Mouse (Mus musculus): ENCODE measurements at regions not wholly inside any gene's neighbourhood (a gene's known extent, or its start where the extent isn't known, plus 50 kb on each side); places are given as distances from the start of the nearest gene placed in this dataset.

DNA sequence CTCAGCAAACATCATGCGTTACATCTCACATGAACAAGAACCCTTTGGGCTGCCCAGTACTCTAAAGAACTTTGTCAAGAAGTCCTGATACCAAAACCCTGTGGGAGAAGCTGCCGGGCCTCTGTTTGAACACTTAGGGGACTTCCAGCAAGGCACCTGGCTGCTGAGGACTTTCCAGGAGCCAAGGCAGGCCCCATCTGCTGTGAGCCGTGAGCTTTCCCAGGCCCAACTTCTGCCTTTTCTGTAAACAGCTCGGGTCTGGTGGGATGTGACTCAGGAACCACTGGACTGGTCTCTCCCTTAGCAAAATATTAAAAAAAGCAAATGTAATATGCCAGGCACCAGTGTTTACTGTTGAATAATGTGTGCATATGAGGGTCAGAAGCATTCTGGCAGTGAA is 85.7 kb upstream of the Id2 start:
- no peak for DNase-seq (ENCODE audit: low spot score)

- no peak for DNase-seq (ENCODE audit: low spot score)
Measured at GRCm38 (mm10) chr12:25181317-25181716, 84.4 kb upstream of the Id2 start.

GRCm38 (mm10) chr12:25180861-25181260 is 83.9 kb upstream of the Id2 start:
- DNase-seq (ENCODE audit: low spot score), result no peak

GRCm38 (mm10) chr12:25180289-25180688 is 83.3 kb upstream of the Id2 start:
- DNase-seq (ENCODE audit: low spot score), result no peak

DNA sequence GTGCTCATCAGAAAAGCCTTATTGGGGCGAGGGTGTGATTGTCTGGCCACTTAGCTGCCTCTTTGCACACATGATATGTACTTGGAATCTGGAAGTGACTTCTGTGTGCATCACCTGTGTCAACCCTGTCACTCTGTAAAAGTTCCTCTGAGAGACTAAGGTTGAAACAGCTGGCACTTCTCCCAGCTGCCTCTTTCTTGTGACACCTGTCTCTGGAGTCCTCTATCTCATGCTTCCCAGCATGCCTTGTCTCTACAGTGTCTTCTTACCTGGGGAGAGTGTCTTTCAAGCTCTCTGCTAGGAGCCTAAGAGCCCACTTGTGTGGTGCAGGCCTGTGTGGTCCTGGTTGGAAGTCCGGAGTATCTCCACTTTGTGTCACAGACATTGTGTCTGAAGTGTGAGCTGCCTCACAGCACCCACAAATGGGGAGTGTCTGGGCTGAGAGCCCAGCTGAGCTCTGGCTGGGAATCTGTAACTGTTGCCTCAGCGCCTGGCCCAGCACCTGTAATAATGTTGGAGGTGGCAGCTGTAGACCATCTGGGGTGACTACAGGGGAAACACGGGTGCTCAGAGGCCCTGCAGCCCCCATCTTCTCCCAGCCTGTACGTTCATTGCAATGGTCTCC is 81.7 kb upstream of the Id2 start:
- no peak for DNase-seq (ENCODE audit: low spot score)

DNA sequence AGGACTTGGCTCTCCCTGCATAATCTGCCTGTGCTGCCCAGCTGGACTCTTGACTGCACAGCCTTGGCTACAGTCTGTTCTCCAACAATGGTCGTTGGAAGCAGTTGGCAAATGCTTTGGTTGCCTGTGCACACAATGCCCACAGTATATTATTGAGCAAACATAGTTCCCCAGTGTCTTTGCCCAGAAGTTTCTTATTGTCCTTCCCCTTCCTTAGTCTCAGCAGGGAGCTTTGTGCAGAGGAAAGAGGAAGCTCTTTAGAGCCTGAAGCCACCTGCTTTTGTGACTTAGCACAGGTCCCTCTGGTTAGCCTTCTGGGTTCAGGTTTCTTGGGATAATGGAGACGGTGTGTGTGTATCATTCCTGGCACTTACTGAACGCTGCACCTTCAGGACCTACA is 80.9 kb upstream of the Id2 start:
- DNase-seq (ENCODE audit: low spot score), result no peak

DNA sequence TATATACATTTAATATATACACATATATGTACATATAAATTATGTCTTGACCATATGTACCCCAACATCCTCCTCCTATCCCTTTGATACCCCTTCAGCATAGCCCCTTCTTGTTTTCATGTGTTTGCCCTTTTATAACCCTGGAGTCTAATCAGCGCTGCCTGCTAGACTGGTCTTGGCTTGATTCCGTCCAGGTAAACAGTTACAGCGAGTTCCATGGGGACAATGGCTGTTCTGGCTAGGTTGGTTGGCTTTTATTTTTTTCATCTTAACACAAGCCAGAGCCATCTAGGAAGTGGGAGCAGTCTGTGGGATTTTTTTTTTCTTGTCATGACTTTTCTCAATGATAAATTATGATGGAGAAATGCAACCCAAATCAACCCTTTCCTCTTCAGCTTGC is 79.6 kb upstream of the Id2 start:
- no peak for DNase-seq (ENCODE audit: low spot score)

GRCm38 (mm10) chr12:25173064-25173463 is 76.1 kb upstream of the Id2 start:
- DNase-seq (ENCODE audit: low spot score), result no peak

GRCm38 (mm10) chr12:25172450-25172849 is 75.5 kb upstream of the Id2 start:
- no peak for DNase-seq (ENCODE audit: low spot score)

GRCm38 (mm10) chr12:25169611-25170010 is 72.7 kb upstream of the Id2 start:
- DNase-seq (ENCODE audit: low spot score), result no peak

DNA sequence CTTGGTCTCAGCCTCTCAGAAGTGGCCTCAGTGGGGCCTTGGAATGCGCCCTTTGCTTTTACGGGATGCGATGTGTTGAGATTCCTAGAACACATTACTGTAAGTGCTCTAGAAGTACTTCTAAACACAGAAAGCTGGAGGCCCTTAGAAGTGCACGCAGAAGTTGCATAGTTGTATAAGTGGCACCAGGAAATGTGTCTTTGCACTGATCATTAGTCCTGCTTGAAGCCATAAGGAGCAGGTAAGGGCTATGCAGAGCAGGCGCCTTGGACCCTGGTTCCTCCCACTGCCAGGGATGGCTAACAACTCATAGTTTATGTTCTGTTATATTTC is 71.2 kb upstream of the Id2 start:
- DNase-seq (ENCODE audit: low spot score), result no peak

DNA sequence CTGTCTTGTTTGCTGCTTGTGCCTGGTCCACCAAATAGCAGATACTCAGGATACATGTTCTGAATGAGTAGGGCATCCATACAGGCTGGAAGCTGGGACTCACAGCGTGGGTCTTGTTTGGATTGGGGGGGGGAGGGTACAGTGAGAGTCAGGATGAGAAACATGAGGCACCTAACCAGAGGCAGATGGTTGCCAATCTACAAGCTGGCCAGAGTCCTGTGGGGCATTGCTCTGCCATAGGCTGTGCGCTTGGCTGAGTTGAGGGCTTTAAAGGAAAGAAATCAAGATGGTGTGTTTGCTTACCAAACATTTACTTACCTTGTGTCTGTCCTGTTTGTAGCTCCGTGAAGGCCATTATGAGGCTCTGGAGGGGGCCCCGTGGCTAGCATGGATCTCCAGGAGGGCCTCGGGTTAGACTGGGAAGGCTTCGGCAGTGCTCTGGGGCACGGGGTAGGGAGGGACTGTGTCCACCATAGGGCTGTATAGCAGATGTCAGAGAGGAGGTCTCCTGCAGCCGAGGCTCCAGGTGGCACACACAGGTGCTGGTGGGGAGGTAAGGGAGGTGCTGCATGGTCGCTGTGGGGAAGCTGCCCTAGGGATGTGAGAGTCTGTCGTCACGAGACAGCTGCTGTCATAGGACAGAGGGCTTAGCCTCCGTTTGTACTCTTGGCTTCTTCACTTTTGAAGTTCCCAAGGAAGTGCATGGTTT is 70.7 kb upstream of the Id2 start:
- no peak for DNase-seq (ENCODE audit: low spot score)

GRCm38 (mm10) chr12:25166525-25166924 is 69.6 kb upstream of the Id2 start:
- no peak for DNase-seq (ENCODE audit: low spot score)

DNA sequence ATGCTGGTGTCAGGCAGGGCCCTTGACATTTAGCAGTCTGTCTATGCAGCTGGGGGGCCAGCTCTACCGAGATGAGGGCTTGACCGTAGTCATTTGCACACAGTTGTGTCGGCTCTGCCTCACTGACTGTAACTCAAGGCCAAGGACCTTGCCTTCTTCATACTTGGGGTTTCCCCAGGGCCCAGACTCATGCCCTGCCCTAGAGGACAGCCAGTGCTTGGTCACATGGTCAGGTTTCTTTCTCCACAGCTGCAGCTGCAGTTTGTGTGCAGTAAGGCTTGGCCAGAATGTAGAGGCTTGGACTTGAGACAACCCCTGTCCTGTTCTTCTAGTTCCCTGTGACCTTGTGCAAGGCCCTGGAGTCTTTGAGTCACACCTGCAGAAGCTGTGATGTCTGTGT is 68.7 kb upstream of the Id2 start:
- peak; percentile 25 for DNase-seq (ENCODE audit: low spot score)

- DNase-seq (ENCODE audit: low spot score), result no peak
Measured at GRCm38 (mm10) chr12:25164724-25165123, 67.8 kb upstream of the Id2 start.

DNA sequence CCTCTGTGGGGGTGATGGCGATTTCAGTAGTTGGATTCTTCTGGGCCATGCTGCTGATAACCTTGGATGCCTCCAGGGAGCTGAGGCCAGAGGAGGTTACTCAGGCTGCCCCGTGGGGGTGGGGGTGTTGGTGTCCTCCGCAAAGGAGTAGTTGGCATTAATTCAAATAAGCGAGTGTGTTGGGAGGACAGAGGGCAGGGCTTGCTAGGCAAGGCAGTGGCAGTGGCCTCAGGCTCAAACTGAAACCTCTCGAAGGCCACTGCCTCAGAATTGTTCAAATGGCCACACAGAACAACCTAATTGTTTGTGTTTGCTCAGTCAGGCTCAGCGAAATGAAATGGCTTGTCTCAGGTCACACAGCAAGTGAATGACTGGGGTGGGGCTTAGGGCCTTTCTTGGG is 66.6 kb upstream of the Id2 start:
- DNase-seq (ENCODE audit: low spot score), result peak; percentile 68

GRCm38 (mm10) chr12:25162843-25163242 is 65.9 kb upstream of the Id2 start:
- no peak for DNase-seq (ENCODE audit: low spot score)

DNA sequence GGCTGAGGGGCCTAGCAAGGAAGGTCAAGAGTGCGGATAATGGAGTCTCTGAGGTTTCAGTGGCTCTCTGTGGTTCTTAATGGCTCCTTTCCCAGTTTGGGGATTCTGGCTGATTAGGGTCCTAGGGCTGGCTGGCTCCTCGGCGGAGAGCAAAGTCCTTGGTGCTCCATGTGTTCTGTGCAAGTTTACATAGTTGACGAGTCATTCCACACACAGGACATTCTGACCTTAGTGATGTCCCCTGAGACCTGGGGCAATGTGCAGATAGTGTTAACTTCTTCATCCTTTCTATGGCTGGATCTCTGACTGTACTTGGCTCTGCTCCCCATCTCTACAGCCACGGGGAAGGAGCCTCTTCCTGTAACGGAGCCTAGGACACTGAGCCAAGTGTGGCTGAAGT is 65.0 kb upstream of the Id2 start:
- peak; percentile 29 for DNase-seq (ENCODE audit: low spot score)

- no peak for DNase-seq (ENCODE audit: low spot score)
Measured at GRCm38 (mm10) chr12:25160990-25161843, 64.3 kb upstream of the Id2 start.

DNA sequence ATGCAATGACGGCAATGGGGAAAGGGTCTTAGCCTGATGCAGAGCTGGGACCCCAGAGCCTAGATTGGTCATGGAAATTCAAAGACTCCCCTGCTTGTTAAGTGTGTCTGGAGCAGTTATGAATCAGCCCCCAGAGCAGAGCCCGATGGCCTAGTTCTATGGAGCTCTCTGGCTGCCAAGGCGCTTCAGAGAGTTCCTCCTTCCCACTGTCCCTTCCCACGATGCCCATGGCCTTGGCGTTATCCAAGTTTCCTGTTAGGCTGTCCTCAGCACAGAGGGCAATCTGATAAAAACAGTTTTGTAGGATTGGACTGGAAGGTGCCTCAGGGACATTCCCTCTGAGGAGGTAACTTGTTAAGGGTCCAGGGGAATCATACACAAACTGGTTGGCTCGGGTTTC is 62.2 kb upstream of the Id2 start:
- DNase-seq (ENCODE audit: low spot score), result peak; percentile 60

DNA sequence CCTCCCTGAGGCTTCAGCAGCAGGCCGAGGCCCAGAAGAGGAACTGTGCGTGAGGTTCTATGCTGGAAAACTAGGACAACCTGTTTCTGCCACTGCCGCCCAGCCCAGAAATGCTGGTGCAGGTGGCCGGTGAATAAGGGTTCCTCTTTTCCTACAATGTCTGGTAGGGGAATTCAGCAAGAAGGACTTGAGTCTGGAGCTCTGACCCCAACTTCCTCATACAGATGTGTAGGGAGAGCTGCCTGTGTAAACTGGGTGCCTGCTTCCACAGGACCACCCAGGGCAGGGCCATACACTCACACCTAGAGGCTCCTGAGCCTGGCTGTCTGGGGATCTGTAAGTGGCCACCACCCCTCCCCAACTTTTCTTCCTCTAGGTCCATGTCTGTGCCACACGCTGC is 60.3 kb upstream of the Id2 start:
- no peak for DNase-seq (ENCODE audit: low spot score)

GRCm38 (mm10) chr12:25155396-25155795 is 58.5 kb upstream of the Id2 start:
- DNase-seq (ENCODE audit: low spot score), result no peak

- DNase-seq (ENCODE audit: low spot score), result no peak
Measured at GRCm38 (mm10) chr12:25148099-25148498, 51.2 kb upstream of the Id2 start.
